Mouse (Mus musculus) ES-E14 (cell line): ENCODE data around the gene Olfr872.
"Not testable (repeated sequence)": the region's sequence is repeated elsewhere in the genome, so short reads cannot be mapped to it uniquely, and the experiment has no call there.

Experiments used
- MAFK ChIP-seq: IDR thresholded peaks from 2 replicates; pipeline ENCODE4 v1.6.1; 2014; ENCODE audit warnings: mild to moderate bottlenecking, low read depth, low read length, inconsistent platforms; ENCODE audit not compliant: insufficient read depth
- ZC3H11A ChIP-seq: IDR thresholded peaks from 2 replicates; pipeline ENCODE4 v1.6.1; 2012; ENCODE audit warnings: low read depth, mild to moderate bottlenecking, inconsistent platforms, low read length, borderline replicate concordance

- not testable (repeated sequence) for TF ChIP-seq MAFK, ZC3H11A
Observed at GRCm38 (mm10) chr9:20203413-20203984, 33.4 kb upstream of the Olfr872 start.
